Mouse (Mus musculus) brain, adult 2 months (tissue): ENCODE results near the gene Nptx1.

Experiments
- DNase-seq: peaks from one replicate; pipeline ENCODE4 v3.0.0; 2011; ENCODE audit warnings: low read depth, low spot score

Gene Nptx1

GRCm38 (mm10) chr11:119524545-119524949, 23.0 kb downstream of the Nptx1 start:
- DNase-seq: peak; percentile 93

- DNase-seq: no peak
Measured at GRCm38 (mm10) chr11:119523392-119523791, 24.2 kb downstream of the Nptx1 start.

GRCm38 (mm10) chr11:119522779-119523178, 24.8 kb downstream of the Nptx1 start:
- peak; percentile 99 for DNase-seq

- DNase-seq: peak; percentile 93
Measured at GRCm38 (mm10) chr11:119521920-119522710, 25.4 kb downstream of the Nptx1 start.

GRCm38 (mm10) chr11:119520713-119521063, 26.9 kb downstream of the Nptx1 start:
- DNase-seq: no peak

- DNase-seq: peak; percentile 79
Measured at GRCm38 (mm10) chr11:119520005-119520712, 27.4 kb downstream of the Nptx1 start.

GRCm38 (mm10) chr11:119519387-119519786, 28.2 kb downstream of the Nptx1 start:
- no peak for DNase-seq

GRCm38 (mm10) chr11:119516677-119517361, 30.7 kb downstream of the Nptx1 start:
- DNase-seq: peak; percentile 91

GRCm38 (mm10) chr11:119515823-119516676, 31.5 kb downstream of the Nptx1 start:
- peak; percentile 86 for DNase-seq

- DNase-seq: peak; percentile 97
Measured at GRCm38 (mm10) chr11:119514967-119515636, 32.5 kb downstream of the Nptx1 start.

- peak; percentile 95 for DNase-seq
Measured at GRCm38 (mm10) chr11:119514108-119514860, 33.3 kb downstream of the Nptx1 start.

GRCm38 (mm10) chr11:119513038-119513659, 34.4 kb downstream of the Nptx1 start:
- no peak for DNase-seq

- DNase-seq: no peak
Measured at GRCm38 (mm10) chr11:119509165-119509776, 38.3 kb downstream of the Nptx1 start.

GRCm38 (mm10) chr11:119507772-119508171, 39.8 kb downstream of the Nptx1 start:
- peak; percentile 88 for DNase-seq

- no peak for DNase-seq
Measured at GRCm38 (mm10) chr11:119506386-119506785, 41.2 kb downstream of the Nptx1 start.

- DNase-seq: peak; percentile 86
Measured at GRCm38 (mm10) chr11:119503675-119504074, 43.9 kb downstream of the Nptx1 start.

GRCm38 (mm10) chr11:119500011-119500410, 47.5 kb downstream of the Nptx1 start:
- DNase-seq: no peak

- no peak for DNase-seq
Measured at GRCm38 (mm10) chr11:119499297-119499696, 48.3 kb downstream of the Nptx1 start.

GRCm38 (mm10) chr11:119497451-119497850, 50.1 kb downstream of the Nptx1 start:
- DNase-seq: peak; percentile 88
